Mouse (Mus musculus) myocyte (in vitro differentiated cells): ENCODE measurements around the gene Mcm3.

Experiments
- CEBPB ChIP-seq: IDR thresholded peaks from 2 replicates; pipeline ENCODE4 v1.6.1; 2011; ENCODE audit warnings: mild to moderate bottlenecking, moderate library complexity; ENCODE audit not compliant: poor library complexity, insufficient read depth, severe bottlenecking
- E2F4 ChIP-seq: IDR thresholded peaks from one replicate; pipeline ENCODE4 v1.6.1; 2011; ENCODE audit warnings: mild to moderate bottlenecking, control low read depth, moderate library complexity; ENCODE audit not compliant: insufficient read depth
- MAX ChIP-seq: IDR thresholded peaks from one replicate; pipeline ENCODE4 v1.6.1; 2011; ENCODE audit warnings: low read depth, mild to moderate bottlenecking, control low read depth
- MYOD1 ChIP-seq, 3 experiments: IDR thresholded peaks; one replicate each; pipeline ENCODE4 v1.6.1; 2011; ENCODE audit warnings: control low read depth in 2 of 3, low read depth in 2 of 3, mild to moderate bottlenecking in 2 of 3, moderate library complexity in 1 of 3; ENCODE audit not compliant: insufficient read length in 2 of 3, control insufficient read depth in 1 of 3
- MYOG ChIP-seq, 3 experiments: IDR thresholded peaks; one replicate each; pipeline ENCODE4 v1.6.1; 2011; ENCODE audit warnings: control low read depth in 2 of 3, low read depth in 2 of 3, mild to moderate bottlenecking in 2 of 3; ENCODE audit not compliant: insufficient read length in 2 of 3, control insufficient read depth in 1 of 3, insufficient read depth in 1 of 3
- POLR2A ChIP-seq: IDR thresholded peaks from one replicate; pipeline ENCODE4 v1.6.1; 2011; ENCODE audit warnings: low read depth, mild to moderate bottlenecking, control low read depth, moderate library complexity; ENCODE audit not compliant: insufficient read length
- POLR2AphosphoS2 ChIP-seq: IDR thresholded peaks from one replicate; pipeline ENCODE4 v1.6.1; 2011; ENCODE audit warnings: low read depth, control low read depth; ENCODE audit not compliant: insufficient read length
- TCF12 ChIP-seq: IDR thresholded peaks from one replicate; pipeline ENCODE4 v1.6.1; 2011; ENCODE audit warnings: mild to moderate bottlenecking, control low read depth; ENCODE audit not compliant: poor library complexity, insufficient read depth, severe bottlenecking
- USF1 ChIP-seq: IDR thresholded peaks from one replicate; pipeline ENCODE4 v1.6.1; 2011; ENCODE audit warnings: low read depth, mild to moderate bottlenecking, control low read depth, moderate library complexity

- no peak for TF ChIP-seq USF1
- no peak for TF ChIP-seq POLR2A
- TF ChIP-seq MAX = no peak
- no peak for TF ChIP-seq CEBPB
- no peak for TF ChIP-seq POLR2AphosphoS2
- no peak for TF ChIP-seq TCF12
- no peak for TF ChIP-seq E2F4
- TF ChIP-seq MYOG (IDR thresholded peaks at IDR 0.05; ENCODE audit: control insufficient read depth in 1 of 3, insufficient read depth in 1 of 3, insufficient read length in 2 of 3, low read depth in 2 of 3) = no peak
- TF ChIP-seq MYOD1 (IDR thresholded peaks at IDR 0.05; ENCODE audit: control insufficient read depth in 1 of 3, insufficient read length in 2 of 3, low read depth in 2 of 3) = no peak
Observed at GRCm38 (mm10) chr1:20828061-20828460, 7.9 kb upstream of the Mcm3 start.
